Mouse (Mus musculus) lung, postnatal 0 days (tissue): ENCODE measurements around the gene Ttc16. TPM values are rescaled to one million over a fixed set of nuclear protein-coding genes. Genes with fewer than 3 reads are reported as not detected.

ENCODE experiments used
- ATAC-seq: fragments of 200-750 bp; cut with Nextera tagmentation; 2 replicates; pipeline ENCODE4 v1.8.0; 2017; ENCODE audit warnings: moderate library complexity
- DNase-seq: peaks from one replicate; pipeline ENCODE4 v3.0.0-alpha.2; 2016; ENCODE audit warnings: low spot score
- H3K27ac ChIP-seq: fragments of 300-500 bp; sonication (generic); 2 replicates; pipeline ENCODE4 v1.5.1; 2014; ENCODE audit warnings: antibody characterized with exemption, mild to moderate bottlenecking, low read length, mixed read lengths
- H3K27me3 ChIP-seq: fragments of 300-500 bp; sonication (generic); replicated peaks from 2 replicates; pipeline ENCODE4 v1.6.1; 2014; ENCODE audit warnings: low read length, mixed read lengths; ENCODE audit not compliant: insufficient read depth
- H3K36me3 ChIP-seq: fragments of 300-500 bp; sonication (generic); 2 replicates; pipeline ENCODE4 v1.6.1; 2014; ENCODE audit warnings: low read length, mixed read lengths; ENCODE audit not compliant: insufficient read depth
- H3K4me1 ChIP-seq: fragments of 300-500 bp; sonication (generic); 2 replicates; pipeline ENCODE4 v1.6.1; 2014; ENCODE audit warnings: antibody characterized with exemption, low read depth, low read length, mixed read lengths; ENCODE audit not compliant: insufficient read depth
- H3K4me2 ChIP-seq: fragments of 300-500 bp; sonication (generic); replicated peaks from 2 replicates; pipeline ENCODE4 v1.6.1; 2014; ENCODE audit warnings: low read depth, mild to moderate bottlenecking, low read length, moderate library complexity, mixed read lengths
- H3K4me3 ChIP-seq: fragments of 300-500 bp; sonication (generic); 2 replicates; pipeline ENCODE4 v1.5.1; 2014; ENCODE audit warnings: low read depth, low read length
- H3K9ac ChIP-seq: fragments of 300-500 bp; sonication (generic); replicated peaks from 2 replicates; pipeline ENCODE4 v1.6.1; 2014; ENCODE audit warnings: low read depth, mild to moderate bottlenecking
- H3K9me3 ChIP-seq: fragments of 300-500 bp; sonication (generic); 2 replicates; pipeline ENCODE4 v1.6.1; 2016; ENCODE audit warnings: low read length, mixed read lengths
- CTCF ChIP-seq: IDR thresholded peaks from 2 replicates; pipeline ENCODE4 v1.5.1; 2016; ENCODE audit warnings: antibody characterized with exemption, mild to moderate bottlenecking
- EP300 ChIP-seq: IDR thresholded peaks from 2 replicates; pipeline ENCODE4 v1.6.1; 2016; ENCODE audit warnings: antibody characterized with exemption, mild to moderate bottlenecking, control low read depth
- WGBS: fragments of 180-500 bp; shearing (Covaris S2); extraction: QIAGEN DNeasy Blood & Tissue Kit; methylation state at CpG from one replicate; pipeline ENCODE4 v1.1.7; 2014; 5-methylcytosine and 5-hydroxymethylcytosine counted together
- polyA plus RNA-seq: library from polyadenylated mRNA; unstranded; fragments of >200 nt; fragmentation: Nextera tagmentation; extraction: Ambion mirVana; gene quantifications from 2 replicates; pipeline ENCODE4 v1.2.1, GENCODE M21; 2015

Ttc16 gene
- polyA plus RNA-seq, 1 experiment from 2014 or later, result 1.8 TPM

GRCm38 (mm10) chr2:32720681-32721229 is 54.7 kb downstream of the Ttc16 start, which contains the start of gene Sh2d3c:
Gene Sh2d3c, plus strand, starts transcription at chr2:32721055.
- no peak within 1 kb of the TSS for H3K9ac ChIP-seq
- no peak for DNase-seq

GRCm38 (mm10) chr2:32720053-32720452 is 55.4 kb downstream of the Ttc16 start:
- H3K27ac ChIP-seq, result no peak overlapping the region
- ATAC-seq (no peak), DNase-seq (no peak)
- 0 out of 2 replicates have a peak, but pooled peaks cover under 1% of the 10 kb centered on the region for H3K4me1 ChIP-seq
- no peak overlapping the region for H3K9ac ChIP-seq
- H3K4me3 ChIP-seq, result no peak overlapping the region
- no peaks in the 10 kb centered on the region for H3K27me3 ChIP-seq
- 76% methylated on average over 3 of the region's 3 CpGs for WGBS
- H3K4me2 ChIP-seq, result no peak overlapping the region
- no peaks in the 10 kb centered on the region for H3K9me3 ChIP-seq
- no peak for TF ChIP-seq CTCF
- TF ChIP-seq EP300, result no peak
- no peaks in the 10 kb centered on the region for H3K36me3 ChIP-seq

More at GRCm38 (mm10) chr2:32720681-32721229, 54.7 kb downstream of the Ttc16 start, which contains the start of gene Sh2d3c:
- Histone ChIP-seq H3K4me1 (no peaks in the 10 kb centered on the region), H3K36me3 (no peaks in the 10 kb centered on the region), H3K27me3 (no peaks in the 10 kb centered on the region), H3K4me2 (peak within 1 kb of the TSS; percentile 22; the same call in 1 of the 2 replicates), H3K4me3 (peak within 1 kb of the TSS; percentile 5; the same call in 1 of the 2 replicates), H3K9me3 (no peaks in the 10 kb centered on the region), H3K27ac (no peak within 1 kb of the TSS; the same call in 1 of the 2 replicates)
- no peak for TF ChIP-seq EP300
- no peak for TF ChIP-seq CTCF
- ATAC-seq, result peak; percentile 26
- WGBS, result 27% methylated on average over 8 of the region's 8 CpGs

GRCm38 (mm10) chr2:32718761-32719160 is 56.7 kb downstream of the Ttc16 start:
- no peak overlapping the region for H3K4me3 ChIP-seq
- no peak overlapping the region for H3K9ac ChIP-seq
- TF ChIP-seq EP300 (no peak), CTCF (no peak)
- H3K4me2 ChIP-seq, result no peak overlapping the region
- H3K36me3 ChIP-seq, result no peaks in the 10 kb centered on the region
- no peak overlapping the region for H3K27ac ChIP-seq
- peaks cover 11% of the 10 kb centered on the region; the same call in 1 of the 2 replicates for H3K4me1 ChIP-seq
- ATAC-seq (no peak), DNase-seq (no peak)
- H3K9me3 ChIP-seq, result no peaks in the 10 kb centered on the region
- no peaks in the 10 kb centered on the region for H3K27me3 ChIP-seq
- 36% methylated on average over 9 of the region's 9 CpGs for WGBS

GRCm38 (mm10) chr2:32714987-32715425 is 60.4 kb downstream of the Ttc16 start:
- peaks cover 2% of the 10 kb centered on the region; the same call in 1 of the 2 replicates for H3K36me3 ChIP-seq
- peak overlapping the region; percentile 96 for H3K27ac ChIP-seq
- H3K4me2 ChIP-seq, result no peak overlapping the region
- H3K9ac ChIP-seq, result no peak overlapping the region
- H3K27me3 ChIP-seq, result no peaks in the 10 kb centered on the region
- no peak overlapping the region for H3K4me3 ChIP-seq
- H3K9me3 ChIP-seq, result no peaks in the 10 kb centered on the region
- WGBS, result 29% methylated on average over 4 of the region's 4 CpGs
- TF ChIP-seq EP300 (peak; percentile 44; the same call in 1 of the 2 replicates), CTCF (peak; percentile 27; the same call in 1 of the 2 replicates)
- peaks cover 17% of the 10 kb centered on the region; the same call in 1 of the 2 replicates for H3K4me1 ChIP-seq
- peak; percentile 10; the same call in 1 of the 2 replicates for ATAC-seq
- peak; percentile 90 for DNase-seq

- 40% methylated on average over 11 of the region's 11 CpGs for WGBS
- Histone ChIP-seq H3K27me3 (no peaks in the 10 kb centered on the region), H3K4me1 (peaks cover 17% of the 10 kb centered on the region; the same call in 1 of the 2 replicates), H3K4me2 (no peak overlapping the region), H3K4me3 (no peak overlapping the region), H3K9ac (no peak overlapping the region; the same call in 1 of the 2 replicates), H3K36me3 (peaks cover 8% of the 10 kb centered on the region; the same call in 1 of the 2 replicates), H3K9me3 (no peaks in the 10 kb centered on the region), H3K27ac (peak overlapping the region; percentile 96)
- DNase-seq (peak; percentile 24), ATAC-seq (no peak)
- TF ChIP-seq EP300, result no peak
- TF ChIP-seq CTCF, result no peak
These were observed 61.1 kb downstream of the Ttc16 start for GRCm38 (mm10) chr2:32714117-32714986.
